Mouse (Mus musculus): ENCODE results near the gene Zfp12. TPM values are rescaled to one million over a fixed set of nuclear protein-coding genes. Genes with fewer than 3 reads are reported as not detected.
"Not testable (repeated sequence)": the region's sequence is repeated elsewhere in the genome, so short reads cannot be mapped to it uniquely, and the experiment has no call there.

The Zfp12 gene
- polyA plus RNA-seq (2015; fragmentation: Nextera tagmentation; extraction: Ambion mirVana): 16.4 and 20.5 TPM in 2 replicates

DNA sequence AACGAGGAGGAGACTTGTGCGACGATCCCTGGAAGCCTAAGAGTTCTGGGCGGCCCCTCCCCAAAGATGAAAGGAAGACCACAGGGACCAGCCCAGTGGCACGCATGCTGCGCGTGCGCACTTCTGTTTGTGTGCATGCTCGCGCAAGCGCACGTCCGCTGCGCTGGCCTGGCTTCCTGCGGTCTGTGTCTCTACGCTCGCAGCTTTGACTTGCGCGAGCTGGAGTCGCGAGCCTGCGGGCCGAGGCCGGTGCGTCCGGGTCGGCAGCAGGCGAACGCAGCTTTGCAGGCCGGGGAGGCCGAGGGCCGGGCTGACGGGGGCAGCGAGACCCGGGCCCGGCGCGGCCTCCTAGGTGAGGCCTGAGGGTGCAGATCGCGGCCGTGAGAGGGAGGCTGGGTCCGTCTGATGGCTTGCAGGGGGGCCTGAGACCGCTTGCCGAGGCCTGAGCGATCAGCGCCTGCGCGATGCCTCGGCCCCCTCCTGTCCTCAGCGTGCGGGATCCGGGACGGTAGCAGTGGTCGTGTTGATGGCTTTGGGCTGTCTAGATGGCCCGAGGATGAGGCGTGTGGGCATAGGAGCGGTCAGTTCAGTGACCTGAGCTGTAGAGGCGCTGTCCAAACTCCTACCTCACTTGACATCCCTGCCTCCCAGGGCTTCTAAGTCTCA is at the start of gene Zfp12:
Gene Zfp12 (plus strand): TSS at position 136 of the 666 bp plus-strand sequence.
- peak; percentile 99 for ATAC-seq
- Histone ChIP-seq H3K4me2 (ENCODE audit: low read length) (peak within 1 kb of the TSS; percentile 94), H3K36me3 (ENCODE audit: control insufficient read depth, insufficient read depth, low read length) (peaks cover 9% of the 10 kb centered on the region), H3K4me1 (ENCODE audit: control insufficient read depth, insufficient read depth, low read depth, low read length) (peaks cover 17% of the 10 kb centered on the region), H3K27ac (ENCODE audit: low read depth, low read length) (peak within 1 kb of the TSS; percentile 99), H3K27me3 (replicated peaks; ENCODE audit: control insufficient read depth, insufficient read depth, low read length) (no peaks in the 10 kb centered on the region), H3K9ac (ENCODE audit: low read depth, low read length) (peak within 1 kb of the TSS; percentile 100), H3K9me3 (ENCODE audit: control insufficient read depth, low read length) (no peaks in the 10 kb centered on the region), H3K4me3 (ENCODE audit: low read length) (peak within 1 kb of the TSS; percentile 99)
- under 1% methylated on average over 57 of the region's 58 CpGs for WGBS

DNA sequence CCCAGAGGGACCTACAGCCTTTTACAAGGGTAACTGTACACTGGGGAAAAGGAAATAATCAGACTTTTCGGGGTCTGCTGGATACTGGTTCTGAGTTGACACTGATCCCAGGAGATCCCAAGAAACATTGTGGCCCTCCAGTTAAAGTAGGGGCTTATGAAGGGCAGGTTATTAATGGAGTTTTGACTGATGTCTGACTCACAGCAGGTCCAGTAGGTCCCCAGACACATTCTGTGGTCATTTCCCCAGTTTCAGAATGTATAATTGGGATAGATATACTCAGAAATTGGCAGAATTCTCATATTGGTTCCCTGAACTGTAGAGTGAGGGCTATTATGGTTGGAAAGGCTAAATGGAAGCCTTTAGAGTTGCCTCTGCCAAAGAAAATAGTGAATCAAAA is 46.9 kb upstream of the Zfp12 start:
- not testable (repeated sequence) for ATAC-seq; H3K36me3 ChIP-seq (ENCODE audit: control insufficient read depth, insufficient read depth, low read length); H3K4me2 ChIP-seq (ENCODE audit: low read length); H3K4me3 ChIP-seq (ENCODE audit: low read length); H3K27ac ChIP-seq (ENCODE audit: low read depth, low read length); H3K27me3 ChIP-seq (replicated peaks; ENCODE audit: control insufficient read depth, insufficient read depth, low read length); H3K9ac ChIP-seq (ENCODE audit: low read depth, low read length); H3K4me1 ChIP-seq (ENCODE audit: control insufficient read depth, insufficient read depth, low read depth, low read length); H3K9me3 ChIP-seq (ENCODE audit: control insufficient read depth, low read length)
- WGBS: no CpG with 5 or more reads among the region's 1 CpGs

- Histone ChIP-seq H3K4me3 (ENCODE audit: low read length) (no peak overlapping the region), H3K9me3 (ENCODE audit: control insufficient read depth, low read length) (no peaks in the 10 kb centered on the region), H3K9ac (ENCODE audit: low read depth, low read length) (no peak overlapping the region), H3K27ac (ENCODE audit: low read depth, low read length) (no peak overlapping the region), H3K4me1 (ENCODE audit: control insufficient read depth, insufficient read depth, low read depth, low read length) (no peaks in the 10 kb centered on the region), H3K36me3 (ENCODE audit: control insufficient read depth, insufficient read depth, low read length) (no peaks in the 10 kb centered on the region), H3K4me2 (ENCODE audit: low read length) (no peak overlapping the region), H3K27me3 (replicated peaks; ENCODE audit: control insufficient read depth, insufficient read depth, low read length) (no peaks in the 10 kb centered on the region)
- ATAC-seq: no peak
- WGBS: 92% methylated on average over 8 of the region's 8 CpGs
Observed at GRCm38 (mm10) chr5:143192806-143193205, 42.2 kb upstream of the Zfp12 start.

- not testable (repeated sequence) for H3K27ac ChIP-seq (ENCODE audit: low read depth, low read length); H3K9me3 ChIP-seq (ENCODE audit: control insufficient read depth, low read length); H3K27me3 ChIP-seq (replicated peaks; ENCODE audit: control insufficient read depth, insufficient read depth, low read length); H3K9ac ChIP-seq (ENCODE audit: low read depth, low read length); H3K4me3 ChIP-seq (ENCODE audit: low read length); H3K4me1 ChIP-seq (ENCODE audit: control insufficient read depth, insufficient read depth, low read depth, low read length); H3K4me2 ChIP-seq (ENCODE audit: low read length); H3K36me3 ChIP-seq (ENCODE audit: control insufficient read depth, insufficient read depth, low read length); ATAC-seq
- WGBS: 74% methylated on average over 8 of the region's 8 CpGs
Observed at GRCm38 (mm10) chr5:143194747-143195146, 40.2 kb upstream of the Zfp12 start.

DNA sequence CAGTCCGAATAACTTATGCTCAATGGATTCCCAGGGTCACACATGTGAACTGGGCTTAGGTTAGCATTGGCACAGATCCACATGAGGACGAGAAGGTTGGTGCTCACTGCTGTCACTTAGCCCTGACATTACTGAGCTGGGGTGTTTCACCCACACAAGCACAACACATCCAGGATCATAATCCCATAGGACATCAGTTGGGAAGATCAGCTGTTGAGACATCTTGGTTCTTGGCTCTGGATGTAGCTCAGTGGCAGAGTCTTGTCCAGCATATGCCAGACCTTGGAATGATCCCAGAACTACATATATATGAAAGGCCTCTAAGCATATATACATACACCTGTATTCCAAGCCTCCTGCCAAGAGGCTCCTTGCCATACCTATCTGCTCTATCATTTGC is 39.8 kb upstream of the Zfp12 start:
- Histone ChIP-seq H3K4me1 (ENCODE audit: control insufficient read depth, insufficient read depth, low read depth, low read length) (no peaks in the 10 kb centered on the region), H3K9me3 (ENCODE audit: control insufficient read depth, low read length) (no peaks in the 10 kb centered on the region), H3K27ac (ENCODE audit: low read depth, low read length) (no peak overlapping the region), H3K36me3 (ENCODE audit: control insufficient read depth, insufficient read depth, low read length) (no peaks in the 10 kb centered on the region), H3K27me3 (replicated peaks; ENCODE audit: control insufficient read depth, insufficient read depth, low read length) (no peaks in the 10 kb centered on the region), H3K9ac (ENCODE audit: low read depth, low read length) (no peak overlapping the region), H3K4me3 (ENCODE audit: low read length) (no peak overlapping the region), H3K4me2 (ENCODE audit: low read length) (no peak overlapping the region)
- WGBS: 80% methylated on average over 2 of the region's 2 CpGs
- no peak for ATAC-seq

GRCm38 (mm10) chr5:143196506-143196905 is 38.5 kb upstream of the Zfp12 start:
- Histone ChIP-seq H3K9me3 (ENCODE audit: control insufficient read depth, low read length) (no peaks in the 10 kb centered on the region), H3K4me3 (ENCODE audit: low read length) (no peak overlapping the region), H3K27ac (ENCODE audit: low read depth, low read length) (no peak overlapping the region), H3K27me3 (replicated peaks; ENCODE audit: control insufficient read depth, insufficient read depth, low read length) (no peaks in the 10 kb centered on the region), H3K9ac (ENCODE audit: low read depth, low read length) (no peak overlapping the region), H3K4me1 (ENCODE audit: control insufficient read depth, insufficient read depth, low read depth, low read length) (no peaks in the 10 kb centered on the region), H3K36me3 (ENCODE audit: control insufficient read depth, insufficient read depth, low read length) (no peaks in the 10 kb centered on the region), H3K4me2 (ENCODE audit: low read length) (no peak overlapping the region)
- WGBS: 88% methylated on average over 4 of the region's 4 CpGs
- no peak for ATAC-seq

DNA sequence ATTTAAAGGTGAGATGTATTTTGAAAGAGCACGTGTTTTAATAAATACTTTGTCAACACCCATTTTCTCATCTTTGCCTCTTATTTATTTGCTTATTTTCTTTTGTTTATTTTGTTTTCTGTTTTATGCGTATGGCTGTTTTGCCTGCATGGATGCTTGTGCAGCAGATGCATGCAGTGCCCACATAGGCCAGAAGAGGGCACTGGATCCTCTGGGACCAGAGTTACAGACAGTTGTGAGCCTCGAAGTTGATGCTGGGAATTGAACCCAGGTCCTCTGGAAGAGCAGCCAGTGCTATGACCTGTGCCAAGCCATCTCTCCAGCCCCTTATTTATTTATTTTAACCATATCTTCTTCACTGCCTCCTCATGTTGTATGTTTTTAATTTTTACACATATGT is 29.9 kb upstream of the Zfp12 start:
- Histone ChIP-seq H3K9ac (ENCODE audit: low read depth, low read length) (no peak overlapping the region), H3K36me3 (ENCODE audit: control insufficient read depth, insufficient read depth, low read length) (no peaks in the 10 kb centered on the region), H3K4me2 (ENCODE audit: low read length) (no peak overlapping the region), H3K9me3 (ENCODE audit: control insufficient read depth, low read length) (peaks cover 4% of the 10 kb centered on the region), H3K27me3 (replicated peaks; ENCODE audit: control insufficient read depth, insufficient read depth, low read length) (no peaks in the 10 kb centered on the region), H3K4me1 (ENCODE audit: control insufficient read depth, insufficient read depth, low read depth, low read length) (no peaks in the 10 kb centered on the region), H3K4me3 (ENCODE audit: low read length) (no peak overlapping the region), H3K27ac (ENCODE audit: low read depth, low read length) (no peak overlapping the region)
- no peak for ATAC-seq
- 69% methylated on average over 3 of the region's 3 CpGs for WGBS

DNA sequence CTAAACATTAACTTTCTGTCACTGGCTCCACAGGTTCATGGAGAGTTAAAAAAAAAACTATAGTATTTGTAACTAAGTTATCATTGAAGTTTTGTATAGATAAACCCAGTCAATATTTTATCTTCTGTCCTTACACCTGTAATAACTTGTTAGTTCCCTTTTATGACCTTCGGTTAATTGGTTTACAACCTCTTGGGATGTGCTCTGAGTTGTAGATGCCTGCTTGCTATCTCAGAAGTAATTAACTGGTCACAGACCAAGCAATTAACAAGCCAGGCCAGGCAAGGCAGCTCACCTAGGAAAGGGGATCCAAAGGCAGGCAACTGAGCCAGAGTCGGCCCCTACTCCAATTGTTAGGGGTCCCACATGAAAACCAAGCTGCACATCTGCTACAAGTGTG is 21.1 kb upstream of the Zfp12 start:
- H3K9me3 ChIP-seq (ENCODE audit: control insufficient read depth, low read length): no peaks in the 10 kb centered on the region
- no peaks in the 10 kb centered on the region for H3K27me3 ChIP-seq (replicated peaks; ENCODE audit: control insufficient read depth, insufficient read depth, low read length)
- H3K4me3 ChIP-seq (ENCODE audit: low read length): no peak overlapping the region
- ATAC-seq: no peak
- no peak overlapping the region for H3K27ac ChIP-seq (ENCODE audit: low read depth, low read length)
- no peaks in the 10 kb centered on the region for H3K36me3 ChIP-seq (ENCODE audit: control insufficient read depth, insufficient read depth, low read length)
- 81% methylated on average over 2 of the region's 2 CpGs for WGBS
- H3K9ac ChIP-seq (ENCODE audit: low read depth, low read length): no peak overlapping the region
- no peaks in the 10 kb centered on the region for H3K4me1 ChIP-seq (ENCODE audit: control insufficient read depth, insufficient read depth, low read depth, low read length)
- no peak overlapping the region for H3K4me2 ChIP-seq (ENCODE audit: low read length)

DNA sequence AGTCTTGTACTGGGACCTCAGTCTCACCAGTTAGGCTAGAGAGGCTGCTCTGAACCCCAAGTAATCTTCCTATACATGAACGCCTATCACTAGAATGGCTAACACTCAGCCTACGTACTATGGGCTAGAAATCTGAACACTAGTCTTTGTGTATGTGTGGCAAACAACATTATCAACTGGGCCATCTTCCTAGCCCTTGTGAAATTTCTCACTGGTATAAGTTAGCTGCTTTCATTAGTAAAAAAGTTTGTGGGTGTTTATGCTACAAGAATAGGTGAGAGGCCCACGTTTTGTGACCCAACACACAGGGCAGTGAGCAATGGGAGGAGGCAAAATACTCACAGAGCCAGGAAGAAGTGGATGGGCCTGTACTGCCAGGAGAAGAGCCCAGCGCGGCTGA is 14.0 kb upstream of the Zfp12 start:
- Histone ChIP-seq H3K27me3 (replicated peaks; ENCODE audit: control insufficient read depth, insufficient read depth, low read length) (no peaks in the 10 kb centered on the region), H3K4me1 (ENCODE audit: control insufficient read depth, insufficient read depth, low read depth, low read length) (no peaks in the 10 kb centered on the region), H3K36me3 (ENCODE audit: control insufficient read depth, insufficient read depth, low read length) (no peaks in the 10 kb centered on the region), H3K27ac (ENCODE audit: low read depth, low read length) (no peak overlapping the region), H3K9me3 (ENCODE audit: control insufficient read depth, low read length) (no peaks in the 10 kb centered on the region), H3K4me3 (ENCODE audit: low read length) (no peak overlapping the region), H3K4me2 (ENCODE audit: low read length) (no peak overlapping the region), H3K9ac (ENCODE audit: low read depth, low read length) (no peak overlapping the region)
- WGBS: 84% methylated on average over 5 of the region's 5 CpGs
- no peak for ATAC-seq

DNA sequence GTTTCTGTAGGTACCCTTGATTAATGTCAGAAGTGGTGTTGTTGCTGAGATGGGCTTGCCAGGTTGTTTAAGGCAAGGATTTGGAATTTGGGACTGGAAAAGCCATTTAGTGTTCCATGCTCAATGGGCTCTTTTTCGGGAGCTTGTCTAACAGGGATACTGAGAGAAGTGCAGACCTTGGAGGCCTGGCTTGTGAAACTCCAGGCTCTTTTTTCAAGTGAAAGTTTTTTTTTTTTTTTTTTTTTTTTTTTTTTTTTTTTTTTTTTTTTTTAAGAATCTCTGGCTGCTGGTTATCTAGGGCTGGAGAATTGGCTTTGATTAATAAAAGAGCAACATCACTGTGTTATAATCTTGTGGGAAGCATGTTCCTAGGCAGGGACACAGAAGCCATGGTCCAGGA is 12.7 kb upstream of the Zfp12 start:
- no peak overlapping the region for H3K4me2 ChIP-seq (ENCODE audit: low read length)
- 80% methylated on average over 1 of the region's 1 CpGs for WGBS
- H3K36me3 ChIP-seq (ENCODE audit: control insufficient read depth, insufficient read depth, low read length): no peaks in the 10 kb centered on the region

More for the DNA sequence above, 12.7 kb upstream of the Zfp12 start:
- no peak overlapping the region for H3K27ac ChIP-seq (ENCODE audit: low read depth, low read length)
- H3K27me3 ChIP-seq (replicated peaks; ENCODE audit: control insufficient read depth, insufficient read depth, low read length): no peaks in the 10 kb centered on the region
- no peaks in the 10 kb centered on the region for H3K9me3 ChIP-seq (ENCODE audit: control insufficient read depth, low read length)
- ATAC-seq: no peak
- H3K4me3 ChIP-seq (ENCODE audit: low read length): no peak overlapping the region
- H3K4me1 ChIP-seq (ENCODE audit: control insufficient read depth, insufficient read depth, low read depth, low read length): no peaks in the 10 kb centered on the region
- H3K9ac ChIP-seq (ENCODE audit: low read depth, low read length): no peak overlapping the region

All from hindbrain, embryonic 16.5 days (tissue).